Mouse (Mus musculus): Measurements from ENCODE around the gene Asrgl1. TPM values are rescaled to one million over a fixed set of nuclear protein-coding genes. Genes with fewer than 3 reads are reported as not detected.

Asrgl1 gene
- polyA plus RNA-seq, 1 experiment, result 12.3 TPM

- DNase-seq (ENCODE audit: low read depth), result peak; percentile 58
- TF ChIP-seq POLR2A (IDR thresholded peaks at IDR 0.05; ENCODE audit: borderline replicate concordance, extremely low read depth, insufficient read depth, insufficient read length, poor library complexity, severe bottlenecking), result no peak
- TF ChIP-seq CTCF (IDR thresholded peaks at IDR 0.05; ENCODE audit: borderline replicate concordance, extremely low read depth, insufficient read depth, insufficient read length), result no peak
These were observed 65.6 kb downstream of the Asrgl1 start for GRCm38 (mm10) chr19:9069687-9070307.

GRCm38 (mm10) chr19:9067292-9067691 is 68.1 kb downstream of the Asrgl1 start:
- DNase-seq (ENCODE audit: low read depth), result no peak
- TF ChIP-seq CTCF (IDR thresholded peaks at IDR 0.05; ENCODE audit: borderline replicate concordance, extremely low read depth, insufficient read depth, insufficient read length) (no peak), POLR2A (IDR thresholded peaks at IDR 0.05; ENCODE audit: borderline replicate concordance, extremely low read depth, insufficient read depth, insufficient read length, poor library complexity, severe bottlenecking) (no peak)

GRCm38 (mm10) chr19:9065621-9066561 is 69.5 kb downstream of the Asrgl1 start:
- TF ChIP-seq POLR2A (IDR thresholded peaks at IDR 0.05; ENCODE audit: borderline replicate concordance, extremely low read depth, insufficient read depth, insufficient read length, poor library complexity, severe bottlenecking) (no peak), CTCF (IDR thresholded peaks at IDR 0.05; ENCODE audit: borderline replicate concordance, extremely low read depth, insufficient read depth, insufficient read length) (no peak)
- DNase-seq (ENCODE audit: low read depth), result peak; percentile 84

- DNase-seq (ENCODE audit: low read depth), result no peak
- TF ChIP-seq CTCF (IDR thresholded peaks at IDR 0.05; ENCODE audit: borderline replicate concordance, extremely low read depth, insufficient read depth, insufficient read length) (no peak), POLR2A (IDR thresholded peaks at IDR 0.05; ENCODE audit: borderline replicate concordance, extremely low read depth, insufficient read depth, insufficient read length, poor library complexity, severe bottlenecking) (no peak)
These were observed 71.6 kb downstream of the Asrgl1 start for GRCm38 (mm10) chr19:9063831-9064230.

- no peak for TF ChIP-seq POLR2A (IDR thresholded peaks at IDR 0.05; ENCODE audit: borderline replicate concordance, extremely low read depth, insufficient read depth, insufficient read length, poor library complexity, severe bottlenecking)
- TF ChIP-seq CTCF (IDR thresholded peaks at IDR 0.05; ENCODE audit: borderline replicate concordance, extremely low read depth, insufficient read depth, insufficient read length), result no peak
- DNase-seq (ENCODE audit: low read depth), result no peak
These were observed 72.6 kb downstream of the Asrgl1 start for GRCm38 (mm10) chr19:9062822-9063221.

- no peak for TF ChIP-seq CTCF (IDR thresholded peaks at IDR 0.05; ENCODE audit: borderline replicate concordance, extremely low read depth, insufficient read depth, insufficient read length)
- TF ChIP-seq POLR2A (IDR thresholded peaks at IDR 0.05; ENCODE audit: borderline replicate concordance, extremely low read depth, insufficient read depth, insufficient read length, poor library complexity, severe bottlenecking), result no peak
- no peak for DNase-seq (ENCODE audit: low read depth)
These were observed 74.1 kb downstream of the Asrgl1 start for GRCm38 (mm10) chr19:9061221-9061893.

GRCm38 (mm10) chr19:9060103-9060502 is 75.3 kb downstream of the Asrgl1 start:
- no peak for TF ChIP-seq POLR2A (IDR thresholded peaks at IDR 0.05; ENCODE audit: borderline replicate concordance, extremely low read depth, insufficient read depth, insufficient read length, poor library complexity, severe bottlenecking)
- DNase-seq (ENCODE audit: low read depth), result no peak

Other genes with a start within 250 kb of the Asrgl1 start
- gene 1810009A15Rik, start 246.8 kb downstream of the Asrgl1 start, polyA plus RNA-seq (2012; rRNA removed), result 43.0 and 52.4 TPM in 2 replicates
- 0.23 and 0.33 TPM in 2 replicates for gene Gm49416, start 246.7 kb downstream of the Asrgl1 start, polyA plus RNA-seq (2012; rRNA removed)
- 31.4 and 37.1 TPM in 2 replicates for gene Ints5, start 242.6 kb downstream of the Asrgl1 start, polyA plus RNA-seq (2012; rRNA removed)
- 155 and 182 TPM in 2 replicates for gene Ganab, start 237.6 kb downstream of the Asrgl1 start, polyA plus RNA-seq (2012; rRNA removed)
- gene B3gat3, start 215.3 kb downstream of the Asrgl1 start, polyA plus RNA-seq (2012; rRNA removed), result 136 and 174 TPM in 2 replicates
- gene Rom1, start 206.3 kb downstream of the Asrgl1 start, polyA plus RNA-seq (2012; rRNA removed), result 2.4 and 2.5 TPM in 2 replicates
- gene Eml3, start 206.1 kb downstream of the Asrgl1 start, polyA plus RNA-seq (2012; rRNA removed), result 14.7 and 17.5 TPM in 2 replicates
- 35.1 and 57.9 TPM in 2 replicates for gene Mta2, start 193.8 kb downstream of the Asrgl1 start, polyA plus RNA-seq (2012; rRNA removed)
- gene Tut1, start 181.8 kb downstream of the Asrgl1 start, polyA plus RNA-seq (2012; rRNA removed), result 25.3 and 31.5 TPM in 2 replicates
- gene Eef1g, start 168.6 kb downstream of the Asrgl1 start, polyA plus RNA-seq (2012; rRNA removed), result 371 and 527 TPM in 2 replicates
- gene Ahnak, start 146.4 kb downstream of the Asrgl1 start, polyA plus RNA-seq (2012; rRNA removed), result 2.5 and 6.0 TPM in 2 replicates
- not detected in 2 replicates for gene Scgb1a1, start 47.7 kb downstream of the Asrgl1 start, polyA plus RNA-seq (2012; rRNA removed)

All from brain, embryonic 14.5 days (tissue).